Mouse (Mus musculus): ENCODE results near the gene Ddx42. TPM values are rescaled to one million over a fixed set of nuclear protein-coding genes. Genes with fewer than 3 reads are reported as not detected.

Ddx42 gene
- total and polyA plus RNA-seq, 2 experiments from 2014 or later, result 39.7 to 64.8 TPM

- 90% methylated on average over 5 of the region's 5 CpGs for WGBS
- Histone ChIP-seq H3K9ac (replicated peaks; ENCODE audit: low read length, poor library complexity, severe bottlenecking) (no peak overlapping the region), H3K27me3 (ENCODE audit: insufficient read depth, low read length) (no peaks in the 10 kb centered on the region), H3K4me1 (ENCODE audit: insufficient read depth, low read length) (no peaks in the 10 kb centered on the region), H3K4me2 (ENCODE audit: low read depth, low read length, poor library complexity, severe bottlenecking) (no peak overlapping the region), H3K4me3 (ENCODE audit: low read depth, low read length) (no peak overlapping the region), H3K27ac (ENCODE audit: low read depth, low read length) (no peak overlapping the region), H3K9me3 (ENCODE audit: low read length) (no peaks in the 10 kb centered on the region), H3K36me3 (ENCODE audit: insufficient read depth, low read length) (peaks cover 13% of the 10 kb centered on the region)
- ATAC-seq (ENCODE audit: low FRiP score) (no peak), DNase-seq (ENCODE audit: low spot score) (no peak)
- no peak for TF ChIP-seq CTCF (IDR thresholded peaks at IDR 0.05)
These were observed 40.4 kb upstream of the Ddx42 start for GRCm38 (mm10) chr11:106176372-106176771.

- H3K4me2 ChIP-seq (ENCODE audit: low read depth, low read length, poor library complexity, severe bottlenecking), result no peak overlapping the region
- no peaks in the 10 kb centered on the region for H3K27me3 ChIP-seq (ENCODE audit: insufficient read depth, low read length)
- H3K27ac ChIP-seq (ENCODE audit: low read depth, low read length), result no peak overlapping the region
- no peaks in the 10 kb centered on the region for H3K4me1 ChIP-seq (ENCODE audit: insufficient read depth, low read length)
- H3K9me3 ChIP-seq (ENCODE audit: low read length), result no peaks in the 10 kb centered on the region
- ATAC-seq (ENCODE audit: low FRiP score) (no peak), DNase-seq (ENCODE audit: low spot score) (no peak)
- no peak overlapping the region for H3K9ac ChIP-seq (replicated peaks; ENCODE audit: low read length, poor library complexity, severe bottlenecking)
- TF ChIP-seq CTCF (IDR thresholded peaks at IDR 0.05), result no peak
- no peak overlapping the region for H3K4me3 ChIP-seq (ENCODE audit: low read depth, low read length)
- WGBS, result 83% methylated on average over 5 of the region's 5 CpGs
- peaks cover 8% of the 10 kb centered on the region for H3K36me3 ChIP-seq (ENCODE audit: insufficient read depth, low read length)
These were observed 38.5 kb upstream of the Ddx42 start for GRCm38 (mm10) chr11:106178036-106178782.

DNA sequence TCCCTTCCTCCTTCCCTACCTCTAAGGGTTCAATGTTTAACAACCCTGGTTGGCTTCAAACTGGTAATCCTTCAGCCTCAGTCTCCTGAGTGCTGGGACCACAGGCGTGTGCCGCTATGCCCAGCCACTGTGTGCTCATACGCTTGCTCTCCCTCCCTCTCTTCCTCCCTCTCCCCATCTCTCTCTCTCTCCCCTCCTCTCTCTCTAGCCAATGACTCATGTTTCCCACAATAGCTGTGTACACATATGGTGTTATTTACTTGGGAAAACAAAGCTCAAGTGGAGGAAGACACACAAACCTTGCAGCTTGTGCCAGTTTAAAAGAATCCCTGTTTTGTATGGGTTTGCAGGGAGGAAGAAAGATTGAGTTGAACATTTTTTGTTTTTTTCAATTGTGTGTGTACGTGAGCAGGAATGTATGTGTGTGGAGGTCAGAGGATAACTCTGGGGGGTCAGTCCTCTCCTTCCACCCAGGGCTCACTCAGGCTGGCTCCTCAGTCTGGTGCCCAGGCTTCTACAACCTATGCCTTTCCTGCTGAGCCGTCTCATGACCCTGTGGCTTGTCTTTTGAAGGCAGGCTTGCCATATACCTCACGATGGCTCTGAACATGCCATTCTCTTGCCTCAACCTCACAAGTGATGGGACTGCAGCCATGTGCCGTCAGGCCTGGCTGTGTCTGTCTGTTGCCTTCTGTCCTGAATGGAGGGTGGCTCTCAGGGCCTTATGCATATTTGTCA, 36.8 kb upstream of the Ddx42 start:
- no peaks in the 10 kb centered on the region for H3K27me3 ChIP-seq (ENCODE audit: insufficient read depth, low read length)
- ATAC-seq (ENCODE audit: low FRiP score) (no peak), DNase-seq (ENCODE audit: low spot score) (no peak)
- no peak for TF ChIP-seq CTCF (IDR thresholded peaks at IDR 0.05)
- H3K36me3 ChIP-seq (ENCODE audit: insufficient read depth, low read length), result peaks cover 10% of the 10 kb centered on the region
- no peak overlapping the region for H3K4me3 ChIP-seq (ENCODE audit: low read depth, low read length)
- H3K27ac ChIP-seq (ENCODE audit: low read depth, low read length), result no peak overlapping the region
- 86% methylated on average over 7 of the region's 7 CpGs for WGBS
- no peaks in the 10 kb centered on the region for H3K4me1 ChIP-seq (ENCODE audit: insufficient read depth, low read length)
- no peak overlapping the region for H3K4me2 ChIP-seq (ENCODE audit: low read depth, low read length, poor library complexity, severe bottlenecking)
- no peaks in the 10 kb centered on the region for H3K9me3 ChIP-seq (ENCODE audit: low read length)
- no peak overlapping the region for H3K9ac ChIP-seq (replicated peaks; ENCODE audit: low read length, poor library complexity, severe bottlenecking)

GRCm38 (mm10) chr11:106180449-106180801, 36.3 kb upstream of the Ddx42 start:
- no peaks in the 10 kb centered on the region for H3K27me3 ChIP-seq (ENCODE audit: insufficient read depth, low read length)
- H3K9me3 ChIP-seq (ENCODE audit: low read length), result no peaks in the 10 kb centered on the region
- H3K27ac ChIP-seq (ENCODE audit: low read depth, low read length), result no peak overlapping the region
- H3K36me3 ChIP-seq (ENCODE audit: insufficient read depth, low read length), result peaks cover 10% of the 10 kb centered on the region
- H3K9ac ChIP-seq (replicated peaks; ENCODE audit: low read length, poor library complexity, severe bottlenecking), result no peak overlapping the region
- DNase-seq (ENCODE audit: low spot score) (no peak), ATAC-seq (ENCODE audit: low FRiP score) (no peak)
- no peak for TF ChIP-seq CTCF (IDR thresholded peaks at IDR 0.05)
- H3K4me1 ChIP-seq (ENCODE audit: insufficient read depth, low read length), result no peaks in the 10 kb centered on the region
- 96% methylated on average over 2 of the region's 2 CpGs for whole genome bisulfite sequencing
- H3K4me2 ChIP-seq (ENCODE audit: low read depth, low read length, poor library complexity, severe bottlenecking), result no peak overlapping the region
- no peak overlapping the region for H3K4me3 ChIP-seq (ENCODE audit: low read depth, low read length)

DNA sequence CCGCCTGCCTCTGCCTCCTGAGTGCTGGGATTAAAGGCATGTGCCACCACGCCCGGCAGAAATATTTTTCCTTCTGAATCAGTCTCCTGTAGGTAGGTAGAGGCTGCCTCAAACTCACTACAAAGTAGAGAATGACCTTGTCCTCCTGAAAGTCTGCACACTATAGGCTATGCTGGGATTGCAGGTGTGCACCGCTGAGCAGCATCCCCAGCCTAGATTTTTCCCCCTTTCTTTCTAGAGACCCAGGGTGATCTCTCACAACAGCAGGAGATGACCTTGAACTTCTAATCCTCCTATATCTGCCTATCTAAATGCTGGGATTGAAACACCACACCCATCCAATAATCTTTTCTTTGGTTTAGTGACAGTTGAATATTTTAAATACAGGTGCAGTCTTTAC, 29.4 kb upstream of the Ddx42 start:
- Histone ChIP-seq H3K36me3 (ENCODE audit: insufficient read depth, low read length) (peaks cover 9% of the 10 kb centered on the region), H3K4me1 (ENCODE audit: insufficient read depth, low read length) (no peaks in the 10 kb centered on the region), H3K9ac (replicated peaks; ENCODE audit: low read length, poor library complexity, severe bottlenecking) (no peak overlapping the region), H3K27ac (ENCODE audit: low read depth, low read length) (no peak overlapping the region), H3K9me3 (ENCODE audit: low read length) (no peaks in the 10 kb centered on the region), H3K4me3 (ENCODE audit: low read depth, low read length) (no peak overlapping the region), H3K27me3 (ENCODE audit: insufficient read depth, low read length) (no peaks in the 10 kb centered on the region), H3K4me2 (ENCODE audit: low read depth, low read length, poor library complexity, severe bottlenecking) (no peak overlapping the region)
- ATAC-seq (ENCODE audit: low FRiP score) (no peak), DNase-seq (ENCODE audit: low spot score) (no peak)
- TF ChIP-seq CTCF (IDR thresholded peaks at IDR 0.05), result no peak
- WGBS, result 98% methylated on average over 4 of the region's 4 CpGs

DNA sequence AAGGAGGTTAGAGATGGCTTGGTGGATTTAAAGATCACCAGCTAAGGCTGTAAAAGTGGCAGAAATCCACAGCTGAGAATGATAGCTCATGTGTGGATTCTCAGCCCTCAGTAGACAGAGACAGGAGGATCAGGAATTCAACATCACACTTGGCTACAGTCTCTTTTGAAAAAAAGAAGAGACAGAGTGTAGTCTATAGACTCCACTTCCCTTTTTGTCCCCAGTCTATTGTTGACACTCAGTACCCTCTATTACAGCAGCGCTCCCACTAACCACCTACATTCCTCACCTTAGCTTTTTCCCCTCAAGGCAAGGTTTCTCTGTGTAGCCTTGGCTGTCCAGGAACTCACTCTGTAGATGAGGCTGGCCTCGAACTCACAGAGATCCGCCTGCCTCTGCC, 25.0 kb upstream of the Ddx42 start:
- no peak for TF ChIP-seq CTCF (IDR thresholded peaks at IDR 0.05)
- no peaks in the 10 kb centered on the region; the same call in 1 of the 2 replicates for H3K36me3 ChIP-seq (ENCODE audit: insufficient read depth, low read length)
- no peaks in the 10 kb centered on the region for H3K4me1 ChIP-seq (ENCODE audit: insufficient read depth, low read length)
- DNase-seq (ENCODE audit: low spot score), result no peak
- no peak overlapping the region for H3K27ac ChIP-seq (ENCODE audit: low read depth, low read length)
- H3K9me3 ChIP-seq (ENCODE audit: low read length), result no peaks in the 10 kb centered on the region
- H3K9ac ChIP-seq (replicated peaks; ENCODE audit: low read length, poor library complexity, severe bottlenecking), result no peak overlapping the region
- no peak overlapping the region for H3K4me2 ChIP-seq (ENCODE audit: low read depth, low read length, poor library complexity, severe bottlenecking)
- 96% methylated on average over 3 of the region's 3 CpGs for WGBS
- no peak for ATAC-seq (ENCODE audit: low FRiP score)
- H3K27me3 ChIP-seq (ENCODE audit: insufficient read depth, low read length), result no peaks in the 10 kb centered on the region
- H3K4me3 ChIP-seq (ENCODE audit: low read depth, low read length), result no peak overlapping the region
